Mouse (Mus musculus): ENCODE data around the gene Fam173b. TPM values are rescaled to one million over a fixed set of nuclear protein-coding genes. Genes with fewer than 3 reads are reported as not detected.

Gene Fam173b
- polyA plus RNA-seq, 1 experiment = 4.9 TPM

GRCm38 (mm10) chr15:31595651-31596050, 6.0 kb upstream of the Fam173b start:
- WGBS = 88% methylated on average over 7 of the region's 7 CpGs

GRCm38 (mm10) chr15:31599834-31600233, 1.8 kb upstream of the Fam173b start:
- Histone ChIP-seq H3K36me3 (ENCODE audit: control insufficient read depth, insufficient read depth, low read length) (peaks cover 8% of the 10 kb centered on the region), H3K4me1 (ENCODE audit: control insufficient read depth, insufficient read depth, insufficient read length) (peaks cover 3% of the 10 kb centered on the region; the same call in 1 of the 2 replicates), H3K4me3 (ENCODE audit: extremely low read depth, insufficient read depth, insufficient read length) (no peak overlapping the region), H3K27me3 (ENCODE audit: control insufficient read depth, insufficient read depth, low read length) (no peaks in the 10 kb centered on the region), H3K27ac (ENCODE audit: insufficient read depth, low read length) (no peak overlapping the region)
- WGBS = 34% methylated on average over 4 of the region's 4 CpGs
- DNase-seq (ENCODE audit: low read depth in 1 of 2, low spot score in 2 of 2) = no peak
- TF ChIP-seq POLR2A (IDR thresholded peaks at IDR 0.05; ENCODE audit: low read depth, low read length) = no peak
- TF ChIP-seq CTCF (IDR thresholded peaks at IDR 0.05; ENCODE audit: extremely low read depth, insufficient read depth, insufficient read length, insufficient replicate concordance) = no peak

More at GRCm38 (mm10) chr15:31595651-31596050, 6.0 kb upstream of the Fam173b start:
- no peak overlapping the region for H3K4me3 ChIP-seq (ENCODE audit: extremely low read depth, insufficient read depth, insufficient read length)
- no peak for DNase-seq (ENCODE audit: low read depth in 1 of 2, low spot score in 2 of 2)
- H3K36me3 ChIP-seq (ENCODE audit: control insufficient read depth, insufficient read depth, low read length) = peaks cover 40% of the 10 kb centered on the region
- H3K4me1 ChIP-seq (ENCODE audit: control insufficient read depth, insufficient read depth, insufficient read length) = peaks cover 2% of the 10 kb centered on the region; the same call in 1 of the 2 replicates
- no peaks in the 10 kb centered on the region for H3K27me3 ChIP-seq (ENCODE audit: control insufficient read depth, insufficient read depth, low read length)
- H3K27ac ChIP-seq (ENCODE audit: insufficient read depth, low read length) = no peak overlapping the region
- TF ChIP-seq CTCF (IDR thresholded peaks at IDR 0.05; ENCODE audit: extremely low read depth, insufficient read depth, insufficient read length, insufficient replicate concordance) (no peak), POLR2A (IDR thresholded peaks at IDR 0.05; ENCODE audit: low read depth, low read length) (no peak)

GRCm38 (mm10) chr15:31601279-31601645, 390 bp upstream of the Fam173b start:
- no peak for DNase-seq (ENCODE audit: low read depth in 1 of 2, low spot score in 2 of 2)
- Histone ChIP-seq H3K4me1 (ENCODE audit: control insufficient read depth, insufficient read depth, insufficient read length) (peaks cover 3% of the 10 kb centered on the region; the same call in 1 of the 2 replicates), H3K27ac (ENCODE audit: insufficient read depth, low read length) (peak overlapping the region; percentile 89), H3K27me3 (ENCODE audit: control insufficient read depth, insufficient read depth, low read length) (no peaks in the 10 kb centered on the region), H3K36me3 (ENCODE audit: control insufficient read depth, insufficient read depth, low read length) (peaks cover under 1% of the 10 kb centered on the region; the same call in 1 of the 2 replicates), H3K4me3 (ENCODE audit: extremely low read depth, insufficient read depth, insufficient read length) (peak overlapping the region; percentile 97)
- under 1% methylated on average over 33 of the region's 33 CpGs for WGBS
- TF ChIP-seq POLR2A (IDR thresholded peaks at IDR 0.05; ENCODE audit: low read depth, low read length) (no peak), CTCF (IDR thresholded peaks at IDR 0.05; ENCODE audit: extremely low read depth, insufficient read depth, insufficient read length, insufficient replicate concordance) (no peak)

GRCm38 (mm10) chr15:31602426-31602825, 774 bp downstream of the Fam173b start:
- peak overlapping the region; percentile 50; the same call in 1 of the 2 replicates for H3K4me3 ChIP-seq (ENCODE audit: extremely low read depth, insufficient read depth, insufficient read length)
- TF ChIP-seq POLR2A (IDR thresholded peaks at IDR 0.05; ENCODE audit: low read depth, low read length) (no peak), CTCF (IDR thresholded peaks at IDR 0.05; ENCODE audit: extremely low read depth, insufficient read depth, insufficient read length, insufficient replicate concordance) (peak; percentile 31; the same call in 1 of the 2 replicates)
- WGBS = under 1% methylated on average over 15 of the region's 15 CpGs
- H3K36me3 ChIP-seq (ENCODE audit: control insufficient read depth, insufficient read depth, low read length) = no peaks in the 10 kb centered on the region
- peak; percentile 36 to 55 for DNase-seq (ENCODE audit: low read depth in 1 of 2, low spot score in 2 of 2)
- H3K4me1 ChIP-seq (ENCODE audit: control insufficient read depth, insufficient read depth, insufficient read length) = peaks cover 3% of the 10 kb centered on the region; the same call in 1 of the 2 replicates
- H3K27ac ChIP-seq (ENCODE audit: insufficient read depth, low read length) = no peak overlapping the region; the same call in 1 of the 2 replicates
- no peaks in the 10 kb centered on the region for H3K27me3 ChIP-seq (ENCODE audit: control insufficient read depth, insufficient read depth, low read length)

- no peak for DNase-seq (ENCODE audit: low read depth in 1 of 2, low spot score in 2 of 2)
- TF ChIP-seq POLR2A (IDR thresholded peaks at IDR 0.05; ENCODE audit: low read depth, low read length) (no peak), CTCF (IDR thresholded peaks at IDR 0.05; ENCODE audit: extremely low read depth, insufficient read depth, insufficient read length, insufficient replicate concordance) (no peak)
- Histone ChIP-seq H3K4me3 (ENCODE audit: extremely low read depth, insufficient read depth, insufficient read length) (no peak overlapping the region), H3K27ac (ENCODE audit: insufficient read depth, low read length) (no peak overlapping the region), H3K27me3 (ENCODE audit: control insufficient read depth, insufficient read depth, low read length) (no peaks in the 10 kb centered on the region), H3K36me3 (ENCODE audit: control insufficient read depth, insufficient read depth, low read length) (no peaks in the 10 kb centered on the region), H3K4me1 (ENCODE audit: control insufficient read depth, insufficient read depth, insufficient read length) (peaks cover 3% of the 10 kb centered on the region; the same call in 1 of the 2 replicates)
- WGBS = 90% methylated on average over 13 of the region's 13 CpGs
These were observed 1.5 kb downstream of the Fam173b start for GRCm38 (mm10) chr15:31603113-31603512.

GRCm38 (mm10) chr15:31606821-31607220, 5.2 kb downstream of the Fam173b start:
- no peaks in the 10 kb centered on the region for H3K27me3 ChIP-seq (ENCODE audit: control insufficient read depth, insufficient read depth, low read length)
- H3K4me1 ChIP-seq (ENCODE audit: control insufficient read depth, insufficient read depth, insufficient read length) = no peaks in the 10 kb centered on the region
- H3K36me3 ChIP-seq (ENCODE audit: control insufficient read depth, insufficient read depth, low read length) = no peaks in the 10 kb centered on the region
- no peak for DNase-seq (ENCODE audit: low read depth in 1 of 2, low spot score in 2 of 2)
- no peak overlapping the region for H3K4me3 ChIP-seq (ENCODE audit: extremely low read depth, insufficient read depth, insufficient read length)
- H3K27ac ChIP-seq (ENCODE audit: insufficient read depth, low read length) = no peak overlapping the region
- 58% methylated on average over 6 of the region's 6 CpGs for WGBS
- TF ChIP-seq POLR2A (IDR thresholded peaks at IDR 0.05; ENCODE audit: low read depth, low read length) (no peak), CTCF (IDR thresholded peaks at IDR 0.05; ENCODE audit: extremely low read depth, insufficient read depth, insufficient read length, insufficient replicate concordance) (no peak)

- Histone ChIP-seq H3K4me1 (ENCODE audit: control insufficient read depth, insufficient read depth, insufficient read length) (peaks cover 6% of the 10 kb centered on the region; the same call in 1 of the 2 replicates), H3K4me3 (ENCODE audit: extremely low read depth, insufficient read depth, insufficient read length) (no peak overlapping the region), H3K27ac (ENCODE audit: insufficient read depth, low read length) (no peak overlapping the region), H3K27me3 (ENCODE audit: control insufficient read depth, insufficient read depth, low read length) (no peaks in the 10 kb centered on the region), H3K36me3 (ENCODE audit: control insufficient read depth, insufficient read depth, low read length) (no peaks in the 10 kb centered on the region)
- WGBS = 91% methylated on average over 3 of the region's 3 CpGs
- DNase-seq (ENCODE audit: low read depth in 1 of 2, low spot score in 2 of 2) = no peak
- no peak for TF ChIP-seq POLR2A (IDR thresholded peaks at IDR 0.05; ENCODE audit: low read depth, low read length)
- TF ChIP-seq CTCF (IDR thresholded peaks at IDR 0.05; ENCODE audit: extremely low read depth, insufficient read depth, insufficient read length, insufficient replicate concordance) = peak; percentile 42; the same call in 1 of the 2 replicates
These were observed 9.4 kb downstream of the Fam173b start for GRCm38 (mm10) chr15:31611027-31611426.
